Comparison of ENCODE assay signal across 7 mouse cellular contexts in genomic region chr1:104986222-104986973, GRCm38 (mm10).
DNase-seq lines count a peak whose midpoint lies in the region; ATAC-seq and TF ChIP-seq lines count a peak whose summit lies in the region.

No protein-coding gene starts in this region.

- no peak overlapping the region for H3K4me3 ChIP-seq in liver, postnatal 0 days (ENCODE audit: low read depth, low read length)
- no peak overlapping the region for H3K4me3 ChIP-seq in intestine, postnatal 0 days (ENCODE audit: low read depth, low read length)
- no peak overlapping the region for H3K4me3 ChIP-seq in midbrain, postnatal 0 days (ENCODE audit: low read depth, low read length)

- no peaks in the 10 kb centered on the region for H3K36me3 ChIP-seq in liver, postnatal 0 days (replicated peaks; ENCODE audit: insufficient read depth, low read length)
- no peaks in the 10 kb centered on the region for H3K36me3 ChIP-seq in intestine, postnatal 0 days (ENCODE audit: control insufficient read depth, insufficient read depth)
- no peaks in the 10 kb centered on the region for H3K36me3 ChIP-seq in midbrain, postnatal 0 days (ENCODE audit: insufficient read depth, low read length)

- no peak for DNase-seq in liver, postnatal 0 days
- DNase-seq in liver (no peak), Patski (ENCODE audit: low read depth, low spot score) (peak; percentile 10)
- DNase-seq in embryo, embryonic 10 days (ENCODE audit: low spot score): peak; percentile 77
- peak; percentile 87 for DNase-seq in midbrain, postnatal 0 days (ENCODE audit: low spot score)
- no peak for DNase-seq in heart, adult 11 months

- no peak for TF ChIP-seq EP300 in liver, postnatal 0 days (IDR thresholded peaks at IDR 0.05; ENCODE audit: low read depth)

- H3K9ac ChIP-seq in liver, postnatal 0 days (replicated peaks): no peak overlapping the region
- no peak overlapping the region for H3K9ac ChIP-seq in intestine, postnatal 0 days (ENCODE audit: low read depth, low read length)
- H3K9ac ChIP-seq in midbrain, postnatal 0 days (replicated peaks; ENCODE audit: low read length, poor library complexity, severe bottlenecking): no peak overlapping the region

- no peaks in the 10 kb centered on the region for H3K4me1 ChIP-seq in liver, postnatal 0 days (ENCODE audit: insufficient read depth)
- H3K4me1 ChIP-seq in intestine, postnatal 0 days (replicated peaks; ENCODE audit: control insufficient read depth, insufficient read depth, low read length): no peaks in the 10 kb centered on the region
- H3K4me1 ChIP-seq in midbrain, postnatal 0 days (ENCODE audit: insufficient read depth, low read length): no peaks in the 10 kb centered on the region

- CTCF ChIA-PET in Patski (lab: Charles Lee): interaction anchor here (0.7 to 3.0 kb wide), 4 partner anchors 375 to 643 kb away, joined by 3 to 12 read pairs (median 5); no protein-coding TSS in a partner anchor

- H3K27me3 ChIP-seq in liver, postnatal 0 days (ENCODE audit: insufficient read depth, low read length): no peaks in the 10 kb centered on the region
- H3K27me3 ChIP-seq in Patski: peaks cover 7% of the 10 kb centered on the region
- no peaks in the 10 kb centered on the region for H3K27me3 ChIP-seq in intestine, postnatal 0 days (replicated peaks; ENCODE audit: control insufficient read depth, insufficient read depth, low read length)
- H3K27me3 ChIP-seq in midbrain, postnatal 0 days (ENCODE audit: insufficient read depth, low read length): no peaks in the 10 kb centered on the region

- no peak overlapping the region for H3K27ac ChIP-seq in liver, postnatal 0 days (ENCODE audit: low read depth)
- H3K27ac ChIP-seq in intestine, postnatal 0 days (ENCODE audit: low read depth, low read length): no peak overlapping the region
- no peak overlapping the region for H3K27ac ChIP-seq in midbrain, postnatal 0 days (ENCODE audit: low read depth, low read length)

- H3K4me2 ChIP-seq in liver, postnatal 0 days (ENCODE audit: low read depth, low read length): no peak overlapping the region
- H3K4me2 ChIP-seq in intestine, postnatal 0 days (replicated peaks; ENCODE audit: low read depth): no peak overlapping the region
- no peak overlapping the region for H3K4me2 ChIP-seq in midbrain, postnatal 0 days (ENCODE audit: low read depth, low read length, poor library complexity, severe bottlenecking)

- H3K9me3 ChIP-seq in liver, postnatal 0 days (ENCODE audit: low read length): no peaks in the 10 kb centered on the region
- no peaks in the 10 kb centered on the region for H3K9me3 ChIP-seq in intestine, postnatal 0 days (ENCODE audit: control insufficient read depth)
- no peaks in the 10 kb centered on the region for H3K9me3 ChIP-seq in midbrain, postnatal 0 days (ENCODE audit: low read length)

- no peak for ATAC-seq in liver, postnatal 0 days
- ATAC-seq in Patski: peak; percentile 62
- ATAC-seq in intestine, postnatal 0 days: no peak
- peak; percentile 80 for ATAC-seq in midbrain, postnatal 0 days (ENCODE audit: low FRiP score)

- in situ Hi-C loops in Patski (cut with MboI; ENCODE audit: low pct_unique_long_range_greater_than_20kb): loop anchor here (5.0 to 25.0 kb wide), 2 partner anchors 636 to 1026 kb away; no protein-coding TSS in a partner anchor

- POLR2A ChIA-PET in Patski (lab: Charles Lee): no interaction called here

- 22% methylated on average over 5 of the region's 5 CpGs for WGBS in liver, postnatal 0 days (ENCODE audit: insufficient replicate concordance)
- WGBS in intestine, postnatal 0 days: 19% methylated on average over 5 of the region's 5 CpGs
- WGBS in midbrain, postnatal 0 days: 25% methylated on average over 5 of the region's 5 CpGs

- TF ChIP-seq CTCF in liver, postnatal 0 days (IDR thresholded peaks at IDR 0.05; ENCODE audit: low read depth): peak; percentile 91
- TF ChIP-seq CTCF in Patski (IDR thresholded peaks at IDR 0.05): peak; percentile 60
- peak; percentile 97 for TF ChIP-seq CTCF in intestine, postnatal 0 days (IDR thresholded peaks at IDR 0.05; ENCODE audit: low read depth)
- peak; percentile 100 for TF ChIP-seq CTCF in midbrain, postnatal 0 days (IDR thresholded peaks at IDR 0.05)

Comparison
In these comparisons a context has a peak if more than half of its experiments do, and no peak if none do; other contexts are left out.
1. ATAC-seq: peak in Patski (single experiment) and midbrain, postnatal 0 days (single experiment); none in liver, postnatal 0 days (single experiment) and intestine, postnatal 0 days (single experiment).
2. DNase-seq: peak in Patski (single experiment), embryo, embryonic 10 days (single experiment) and midbrain, postnatal 0 days (single experiment); none in liver, postnatal 0 days (single experiment), liver (single experiment) and heart, adult 11 months (single experiment).
3. Peak in every context shown above with its lines, with median percentiles within 50 percentile points of each other: CTCF ChIP-seq.